14 mouse cellular contexts compared by ENCODE assay signal in genomic region chr16:24255037-24255436, GRCm38 (mm10).
DNase-seq lines count a peak whose midpoint lies in the region; ATAC-seq and TF ChIP-seq lines count a peak whose summit lies in the region.
"Had no signal": no experiment of that assay in that cellular context is flagged by ENCODE, and none has a peak within 500 bp of the region (broad histone marks: within the 10 kb centered on the region; RNA-seq: fewer than 3 reads in every experiment).

No protein-coding gene starts in this region.

- TF ChIP-seq CTCF in testis, adult 2 months (IDR thresholded peaks at IDR 0.05; ENCODE audit: control insufficient read depth, insufficient read depth, insufficient replicate concordance, low read depth, low read length) = no peak
- TF ChIP-seq CTCF in layer of hippocampus, adult 2 months (conservative IDR thresholded peaks at IDR 0.05) = no peak

- no peak overlapping the region for H3K9ac ChIP-seq in stomach, embryonic 15.5 days
- H3K9ac ChIP-seq: hindbrain, embryonic 14.5 days; lung, embryonic 14.5 days had no signal

- H3K27me3 ChIP-seq in testis, adult 2 months (ENCODE audit: control insufficient read depth, insufficient read depth, low read length) = no peaks in the 10 kb centered on the region
- H3K27me3 ChIP-seq in stomach, embryonic 15.5 days (replicated peaks) = no peaks in the 10 kb centered on the region

- 65% methylated on average over 10 of the region's 10 CpGs for WGBS in stomach, embryonic 15.5 days

- no peaks in the 10 kb centered on the region for H3K36me3 ChIP-seq in testis, adult 2 months (ENCODE audit: control insufficient read depth, insufficient read depth, low read length)
- no peaks in the 10 kb centered on the region for H3K36me3 ChIP-seq in stomach, embryonic 15.5 days
- H3K36me3 ChIP-seq: G1E had no signal

- H3K27ac ChIP-seq in testis, adult 2 months (ENCODE audit: control insufficient read depth, insufficient read depth, low read depth, low read length) = no peak overlapping the region
- peak overlapping the region; percentile 8 for H3K27ac ChIP-seq in stomach, embryonic 15.5 days
- H3K27ac ChIP-seq in layer of hippocampus, adult 2 months = no peak overlapping the region
- H3K27ac ChIP-seq: hindbrain, embryonic 14.5 days had no signal

- 0 out of 2 replicates have a peak, but pooled peaks have one; percentile 23 for TF ChIP-seq POLR2A in testis, adult 2 months (IDR thresholded peaks at IDR 0.05; ENCODE audit: control insufficient read depth, low read depth, low read length)

- H3K4me2 ChIP-seq in stomach, embryonic 15.5 days = no peak overlapping the region
- H3K4me2 ChIP-seq: hindbrain, embryonic 14.5 days; lung, embryonic 14.5 days had no signal

- no peak for DNase-seq in testis, postnatal 14 days (ENCODE audit: low spot score)
- peak; percentile 54 for DNase-seq in kidney, adult 18-20 months
- DNase-seq in kidney, postnatal 25 days = peak; percentile 59 to 75
- DNase-seq in layer of hippocampus, adult 2 months (ENCODE audit: low spot score in 2 of 2) = no peak
- DNase-seq in layer of hippocampus, adult 9-11 months = no peak
- no peak for DNase-seq in adrenal gland, adult 8-10 months
- DNase-seq: heart, adult 18-20 months; spleen, adult 18-20 months had no signal

- no peak overlapping the region for H3K4me3 ChIP-seq in testis, adult 2 months (ENCODE audit: control insufficient read depth, low read depth, low read length)
- no peak overlapping the region for H3K4me3 ChIP-seq in stomach, embryonic 15.5 days (replicated peaks)
- no peak overlapping the region for H3K4me3 ChIP-seq in layer of hippocampus, adult 2 months

- peak; percentile 63; the same call in 1 of the 2 replicates for ATAC-seq in stomach, embryonic 15.5 days (ENCODE audit: insufficient read depth, low FRiP score, low read depth)
- ATAC-seq: forebrain, embryonic 16.5 days had no signal

- H3K9me3 ChIP-seq in stomach, embryonic 15.5 days = no peaks in the 10 kb centered on the region

- H3K4me1 ChIP-seq in testis, adult 2 months (ENCODE audit: control insufficient read depth, insufficient read depth, low read length) = no peaks in the 10 kb centered on the region; the same call in 1 of the 2 replicates
- H3K4me1 ChIP-seq in stomach, embryonic 15.5 days = no peaks in the 10 kb centered on the region

Comparison
In these comparisons a context has a peak if more than half of its experiments do, and no peak if none do; other contexts are left out.
1. DNase-seq: peak in kidney, adult 18-20 months (single experiment) and kidney, postnatal 25 days (2 of 2); none in testis, postnatal 14 days (single experiment), layer of hippocampus, adult 2 months (0 of 2), layer of hippocampus, adult 9-11 months (single experiment) and adrenal gland, adult 8-10 months (single experiment).